Mouse (Mus musculus) embryonic fibroblast, embryonic 13.5 days (primary cell): ENCODE measurements around the gene Rspo1.

Experiments
- CTCF ChIP-seq: IDR thresholded peaks from 2 replicates; pipeline ENCODE4 v1.5.1; 2011; ENCODE audit warnings: mild to moderate bottlenecking, control low read depth, low read length, moderate library complexity, borderline replicate concordance; ENCODE audit not compliant: insufficient read depth
- POLR2A ChIP-seq: IDR thresholded peaks from 2 replicates; pipeline ENCODE4 v1.6.1; 2011; ENCODE audit warnings: low read depth, mild to moderate bottlenecking, control low read depth, low read length, moderate library complexity

- TF ChIP-seq CTCF (no peak), POLR2A (no peak)
These were observed 22.5 kb downstream of the Rspo1 start for GRCm38 (mm10) chr4:125008712-125009111.
